Mouse (Mus musculus) embryonic fibroblast, embryonic 13.5 days (primary cell): ENCODE results near the gene Tmbim4.

ENCODE experiments used
- CTCF ChIP-seq: IDR thresholded peaks from 2 replicates; pipeline ENCODE4 v1.5.1; 2011; ENCODE audit warnings: mild to moderate bottlenecking, control low read depth, low read length, moderate library complexity, borderline replicate concordance; ENCODE audit not compliant: insufficient read depth
- POLR2A ChIP-seq: IDR thresholded peaks from 2 replicates; pipeline ENCODE4 v1.6.1; 2011; ENCODE audit warnings: low read depth, mild to moderate bottlenecking, control low read depth, low read length, moderate library complexity

GRCm38 (mm10) chr10:120189782-120190181 lies 11.6 kb upstream of the Tmbim4 start:
- no peak for TF ChIP-seq POLR2A
- no peak for TF ChIP-seq CTCF
